Mouse (Mus musculus): ENCODE measurements at regions not wholly inside any gene's neighbourhood (a gene's known extent, or its start where the extent isn't known, plus 50 kb on each side); places are given as distances from the start of the nearest gene placed in this dataset.
A peak's percentile ranks its signal among the peaks of the same experiment; 100 is the strongest.

- no peak overlapping the region for H3K27ac ChIP-seq
- no peak overlapping the region for H3K4me2 ChIP-seq
- H3K9me3 ChIP-seq (replicated peaks): no peaks in the 10 kb centered on the region
- no peaks in the 10 kb centered on the region for H3K4me1 ChIP-seq
- H3K9ac ChIP-seq: no peak overlapping the region
- H3K36me3 ChIP-seq (ENCODE audit: poor library complexity, severe bottlenecking): no peaks in the 10 kb centered on the region
- no peak for ATAC-seq
- no peaks in the 10 kb centered on the region for H3K27me3 ChIP-seq
- H3K4me3 ChIP-seq: no peak overlapping the region
- WGBS: 83% methylated on average over 3 of the region's 3 CpGs
Measured at GRCm38 (mm10) chr1:121760086-121760485, 192.3 kb upstream of the Ddx18 start.

- Histone ChIP-seq H3K27ac (no peak overlapping the region), H3K4me2 (no peak overlapping the region), H3K36me3 (ENCODE audit: poor library complexity, severe bottlenecking) (no peaks in the 10 kb centered on the region), H3K27me3 (no peaks in the 10 kb centered on the region), H3K9ac (no peak overlapping the region), H3K9me3 (replicated peaks) (no peaks in the 10 kb centered on the region), H3K4me3 (no peak overlapping the region), H3K4me1 (no peaks in the 10 kb centered on the region)
- ATAC-seq: no peak
- 89% methylated on average over 1 of the region's 1 CpGs for WGBS
Measured at GRCm38 (mm10) chr1:121745181-121745580, 177.4 kb upstream of the Ddx18 start.

GRCm38 (mm10) chr1:121735113-121735719 is 167.4 kb upstream of the Ddx18 start:
- no peak overlapping the region for H3K27ac ChIP-seq
- no peak for ATAC-seq
- 69% methylated on average over 11 of the region's 11 CpGs for WGBS
- H3K36me3 ChIP-seq (ENCODE audit: poor library complexity, severe bottlenecking): no peaks in the 10 kb centered on the region
- no peaks in the 10 kb centered on the region for H3K27me3 ChIP-seq
- H3K4me2 ChIP-seq: no peak overlapping the region
- H3K9me3 ChIP-seq (replicated peaks): no peaks in the 10 kb centered on the region
- no peak overlapping the region for H3K4me3 ChIP-seq
- no peak overlapping the region for H3K9ac ChIP-seq
- H3K4me1 ChIP-seq: 0 out of 2 replicates have a peak, but pooled peaks cover 4% of the 10 kb centered on the region

- WGBS: 63% methylated on average over 3 of the region's 3 CpGs
- ATAC-seq: peak; percentile 30; the same call in 1 of the 2 replicates
- Histone ChIP-seq H3K9ac (no peak overlapping the region), H3K4me1 (0 out of 2 replicates have a peak, but pooled peaks cover 4% of the 10 kb centered on the region), H3K27me3 (no peaks in the 10 kb centered on the region), H3K4me3 (no peak overlapping the region), H3K9me3 (replicated peaks) (no peaks in the 10 kb centered on the region), H3K36me3 (ENCODE audit: poor library complexity, severe bottlenecking) (no peaks in the 10 kb centered on the region), H3K4me2 (no peak overlapping the region), H3K27ac (no peak overlapping the region)
Measured at GRCm38 (mm10) chr1:121734456-121735112, 166.8 kb upstream of the Ddx18 start.

GRCm38 (mm10) chr1:121709317-121709860 is 141.6 kb upstream of the Ddx18 start:
- H3K4me2 ChIP-seq: no peak overlapping the region
- no peaks in the 10 kb centered on the region for H3K9me3 ChIP-seq (replicated peaks)
- no peaks in the 10 kb centered on the region for H3K27me3 ChIP-seq
- H3K4me3 ChIP-seq: no peak overlapping the region
- H3K27ac ChIP-seq: no peak overlapping the region
- no peak overlapping the region for H3K9ac ChIP-seq
- no peaks in the 10 kb centered on the region for H3K36me3 ChIP-seq (ENCODE audit: poor library complexity, severe bottlenecking)
- ATAC-seq: no peak
- 82% methylated on average over 9 of the region's 9 CpGs for WGBS
- no peaks in the 10 kb centered on the region for H3K4me1 ChIP-seq

- H3K27me3 ChIP-seq: no peaks in the 10 kb centered on the region
- no peak overlapping the region for H3K27ac ChIP-seq
- ATAC-seq: no peak
- 81% methylated on average over 10 of the region's 10 CpGs for WGBS
- no peak overlapping the region for H3K9ac ChIP-seq
- H3K4me1 ChIP-seq: no peaks in the 10 kb centered on the region
- H3K4me3 ChIP-seq: no peak overlapping the region
- no peak overlapping the region for H3K4me2 ChIP-seq
- H3K9me3 ChIP-seq (replicated peaks): no peaks in the 10 kb centered on the region
- no peaks in the 10 kb centered on the region for H3K36me3 ChIP-seq (ENCODE audit: poor library complexity, severe bottlenecking)
Measured at GRCm38 (mm10) chr1:121708301-121708700, 140.5 kb upstream of the Ddx18 start.

- Histone ChIP-seq H3K27ac (no peak overlapping the region), H3K27me3 (no peaks in the 10 kb centered on the region), H3K9me3 (replicated peaks) (no peaks in the 10 kb centered on the region; the same call in 1 of the 2 replicates), H3K36me3 (ENCODE audit: poor library complexity, severe bottlenecking) (no peaks in the 10 kb centered on the region), H3K4me3 (no peak overlapping the region), H3K9ac (no peak overlapping the region), H3K4me1 (no peaks in the 10 kb centered on the region), H3K4me2 (no peak overlapping the region)
- 52% methylated on average over 7 of the region's 7 CpGs for WGBS
- peak; percentile 27; the same call in 1 of the 2 replicates for ATAC-seq
Measured at GRCm38 (mm10) chr1:121701826-121702225, 134.0 kb upstream of the Ddx18 start.

- H3K4me3 ChIP-seq: no peak overlapping the region
- no peaks in the 10 kb centered on the region for H3K36me3 ChIP-seq (ENCODE audit: poor library complexity, severe bottlenecking)
- H3K9ac ChIP-seq: no peak overlapping the region
- H3K4me2 ChIP-seq: no peak overlapping the region
- ATAC-seq: no peak
- 79% methylated on average over 1 of the region's 1 CpGs for WGBS
- H3K9me3 ChIP-seq (replicated peaks): no peaks in the 10 kb centered on the region
- no peaks in the 10 kb centered on the region for H3K4me1 ChIP-seq
- H3K27ac ChIP-seq: no peak overlapping the region
- H3K27me3 ChIP-seq: no peaks in the 10 kb centered on the region
Measured at GRCm38 (mm10) chr1:121653901-121654300, 86.1 kb upstream of the Ddx18 start.

GRCm38 (mm10) chr1:121650071-121650470 is 82.3 kb upstream of the Ddx18 start:
- no peaks in the 10 kb centered on the region for H3K9me3 ChIP-seq (replicated peaks)
- H3K9ac ChIP-seq: no peak overlapping the region
- no peaks in the 10 kb centered on the region for H3K27me3 ChIP-seq
- H3K4me2 ChIP-seq: no peak overlapping the region
- no peaks in the 10 kb centered on the region for H3K4me1 ChIP-seq
- H3K27ac ChIP-seq: no peak overlapping the region
- ATAC-seq: no peak
- 91% methylated on average over 3 of the region's 3 CpGs for WGBS
- no peak overlapping the region for H3K4me3 ChIP-seq
- H3K36me3 ChIP-seq (ENCODE audit: poor library complexity, severe bottlenecking): no peaks in the 10 kb centered on the region

GRCm38 (mm10) chr1:121631466-121631865 is 63.7 kb upstream of the Ddx18 start:
- Histone ChIP-seq H3K27ac (no peak overlapping the region), H3K9me3 (replicated peaks) (no peaks in the 10 kb centered on the region), H3K27me3 (no peaks in the 10 kb centered on the region), H3K9ac (no peak overlapping the region), H3K4me2 (no peak overlapping the region), H3K4me3 (no peak overlapping the region), H3K36me3 (ENCODE audit: poor library complexity, severe bottlenecking) (no peaks in the 10 kb centered on the region), H3K4me1 (no peaks in the 10 kb centered on the region)
- ATAC-seq: no peak
- WGBS: 88% methylated on average over 2 of the region's 2 CpGs

GRCm38 (mm10) chr1:121620262-121620661 is 52.5 kb upstream of the Ddx18 start:
- Histone ChIP-seq H3K9ac (no peak overlapping the region), H3K27ac (no peak overlapping the region), H3K9me3 (replicated peaks) (no peaks in the 10 kb centered on the region), H3K36me3 (ENCODE audit: poor library complexity, severe bottlenecking) (no peaks in the 10 kb centered on the region), H3K27me3 (no peaks in the 10 kb centered on the region), H3K4me1 (no peaks in the 10 kb centered on the region), H3K4me3 (no peak overlapping the region), H3K4me2 (no peak overlapping the region)
- 75% methylated on average over 7 of the region's 7 CpGs for WGBS
- ATAC-seq: no peak

GRCm38 (mm10) chr1:121618550-121618949 is 50.8 kb upstream of the Ddx18 start:
- Histone ChIP-seq H3K27me3 (no peaks in the 10 kb centered on the region), H3K4me1 (no peaks in the 10 kb centered on the region), H3K27ac (no peak overlapping the region), H3K9me3 (replicated peaks) (no peaks in the 10 kb centered on the region), H3K4me2 (no peak overlapping the region), H3K4me3 (no peak overlapping the region), H3K36me3 (ENCODE audit: poor library complexity, severe bottlenecking) (no peaks in the 10 kb centered on the region), H3K9ac (no peak overlapping the region)
- no peak for ATAC-seq

All from forebrain, embryonic 13.5 days (tissue).